Mouse (Mus musculus): ENCODE data around the gene Synj1. TPM values are rescaled to one million over a fixed set of nuclear protein-coding genes. Genes with fewer than 3 reads are reported as not detected.

Gene Synj1
- polyA plus RNA-seq, 1 experiment from 2014 or later: 19.8 TPM

DNA sequence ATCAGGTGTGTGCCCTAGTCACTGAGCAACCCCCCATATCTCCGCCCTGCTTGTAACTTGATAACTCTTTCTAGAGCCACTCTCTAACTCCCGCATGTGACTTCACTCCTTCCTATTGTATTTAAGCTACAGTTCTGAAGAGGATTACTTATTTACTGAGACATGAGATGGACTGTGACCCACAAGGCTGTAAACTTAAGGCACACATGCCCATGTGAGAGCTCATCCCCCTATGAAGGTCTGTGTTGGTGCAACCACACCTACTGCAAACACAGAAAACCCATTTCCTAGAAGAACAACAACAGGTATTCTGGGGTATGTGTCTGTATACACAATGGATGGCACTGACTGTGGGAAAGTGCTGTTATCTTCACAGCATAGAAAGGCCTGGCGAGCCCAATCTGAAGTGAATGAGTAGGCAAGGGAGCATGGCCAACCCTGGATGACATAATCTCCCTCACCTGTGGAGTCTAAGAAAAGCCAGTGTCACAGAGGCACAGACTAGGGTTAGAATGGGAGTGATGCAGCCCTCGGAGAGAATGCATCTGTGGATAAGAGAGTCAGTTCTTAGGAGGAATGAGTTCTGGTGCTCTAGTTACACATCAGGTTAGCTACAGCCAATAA, 6.1 kb downstream of the Synj1 start:
- WGBS (ENCODE audit: insufficient replicate concordance): 73% methylated on average over 4 of the region's 4 CpGs
- Histone ChIP-seq H3K4me1 (peaks cover 38% of the 10 kb centered on the region), H3K4me3 (no peak overlapping the region)

DNA sequence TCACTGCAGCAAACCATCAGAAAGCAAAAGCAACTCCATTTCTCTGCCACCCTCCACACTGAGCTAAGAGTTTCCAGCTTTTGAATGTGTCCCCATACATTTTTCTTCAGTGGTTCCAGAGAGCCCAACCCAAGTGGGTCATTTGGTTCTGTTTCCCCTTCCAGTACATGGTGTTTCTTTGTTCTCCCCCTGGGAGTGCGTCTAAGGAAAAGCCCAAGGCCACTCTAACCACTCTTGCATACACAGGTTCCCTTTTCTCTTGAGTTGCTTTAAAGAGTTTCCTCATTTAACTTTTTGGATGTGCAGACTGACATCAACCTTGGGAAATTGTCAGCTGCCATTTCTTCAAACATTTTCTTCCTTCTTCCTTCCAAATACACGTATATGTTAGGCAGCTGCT, 10.0 kb downstream of the Synj1 start:
- Histone ChIP-seq H3K4me1 (peaks cover 29% of the 10 kb centered on the region), H3K9ac (no peak overlapping the region), H3K9me3 (replicated peaks) (no peaks in the 10 kb centered on the region), H3K36me3 (peaks cover 14% of the 10 kb centered on the region), H3K27ac (no peak overlapping the region), H3K4me2 (no peak overlapping the region), H3K27me3 (replicated peaks) (no peaks in the 10 kb centered on the region), H3K4me3 (no peak overlapping the region)
- WGBS (ENCODE audit: insufficient replicate concordance): 52% methylated on average over 2 of the region's 2 CpGs
- no peak for ATAC-seq

More for the DNA sequence above, 6.1 kb downstream of the Synj1 start:
- Histone ChIP-seq H3K27ac (no peak overlapping the region), H3K36me3 (peaks cover 20% of the 10 kb centered on the region), H3K9ac (no peak overlapping the region), H3K27me3 (replicated peaks) (no peaks in the 10 kb centered on the region), H3K4me2 (no peak overlapping the region), H3K9me3 (replicated peaks) (no peaks in the 10 kb centered on the region)
- peak; percentile 16; the same call in 1 of the 2 replicates for ATAC-seq

DNA sequence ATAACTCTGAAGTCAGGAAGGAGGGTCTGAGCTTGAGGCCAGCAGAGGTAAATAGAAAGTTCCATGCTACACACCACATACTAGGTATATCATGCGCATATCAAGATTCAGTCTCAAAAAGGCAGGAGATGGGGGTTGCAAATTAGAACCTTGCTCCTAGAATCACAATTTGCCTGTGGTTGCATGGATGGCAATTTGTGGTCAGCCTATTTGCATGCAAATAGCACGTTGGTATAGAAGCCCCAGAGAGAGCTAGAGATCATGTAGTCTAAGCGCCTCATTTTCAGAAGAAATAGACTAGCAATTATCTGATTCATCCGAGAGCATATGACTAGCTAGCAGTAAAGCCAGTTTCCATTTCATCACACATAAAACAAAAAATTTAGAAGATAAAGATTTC, 11.3 kb downstream of the Synj1 start:
- no peak for ATAC-seq
- Histone ChIP-seq H3K4me1 (peaks cover 29% of the 10 kb centered on the region), H3K9me3 (replicated peaks) (no peaks in the 10 kb centered on the region), H3K9ac (no peak overlapping the region), H3K4me3 (no peak overlapping the region), H3K4me2 (no peak overlapping the region), H3K27ac (no peak overlapping the region), H3K36me3 (peaks cover 10% of the 10 kb centered on the region), H3K27me3 (replicated peaks) (no peaks in the 10 kb centered on the region)
- 77% methylated on average over 4 of the region's 4 CpGs for WGBS (ENCODE audit: insufficient replicate concordance)

DNA sequence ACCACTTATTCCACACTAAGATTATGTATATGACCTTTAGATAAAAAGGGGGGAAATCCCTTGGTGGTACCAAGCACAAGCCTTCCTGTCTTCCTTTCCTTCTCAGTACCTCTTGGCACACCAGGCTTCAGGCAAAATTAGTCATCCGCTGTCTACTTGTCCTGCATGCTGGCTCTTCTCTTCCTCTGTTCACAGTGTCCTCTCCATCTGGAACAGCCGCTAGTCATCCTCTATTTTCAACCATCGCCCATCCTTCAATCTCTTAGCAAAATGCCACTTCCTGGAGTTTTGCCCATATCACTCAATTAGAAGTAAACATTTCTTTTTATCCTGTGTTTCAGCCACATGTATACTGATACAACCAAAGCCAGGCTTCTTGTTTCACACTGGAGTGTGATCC, 13.3 kb downstream of the Synj1 start:
- Histone ChIP-seq H3K36me3 (peaks cover 8% of the 10 kb centered on the region), H3K4me1 (peaks cover 35% of the 10 kb centered on the region), H3K4me2 (no peak overlapping the region), H3K27me3 (replicated peaks) (no peaks in the 10 kb centered on the region), H3K27ac (0 out of 2 replicates have a peak overlapping the region, but pooled peaks have one; percentile 20), H3K4me3 (no peak overlapping the region), H3K9me3 (replicated peaks) (no peaks in the 10 kb centered on the region), H3K9ac (no peak overlapping the region)
- 84% methylated on average over 3 of the region's 3 CpGs for WGBS (ENCODE audit: insufficient replicate concordance)
- ATAC-seq: no peak

DNA sequence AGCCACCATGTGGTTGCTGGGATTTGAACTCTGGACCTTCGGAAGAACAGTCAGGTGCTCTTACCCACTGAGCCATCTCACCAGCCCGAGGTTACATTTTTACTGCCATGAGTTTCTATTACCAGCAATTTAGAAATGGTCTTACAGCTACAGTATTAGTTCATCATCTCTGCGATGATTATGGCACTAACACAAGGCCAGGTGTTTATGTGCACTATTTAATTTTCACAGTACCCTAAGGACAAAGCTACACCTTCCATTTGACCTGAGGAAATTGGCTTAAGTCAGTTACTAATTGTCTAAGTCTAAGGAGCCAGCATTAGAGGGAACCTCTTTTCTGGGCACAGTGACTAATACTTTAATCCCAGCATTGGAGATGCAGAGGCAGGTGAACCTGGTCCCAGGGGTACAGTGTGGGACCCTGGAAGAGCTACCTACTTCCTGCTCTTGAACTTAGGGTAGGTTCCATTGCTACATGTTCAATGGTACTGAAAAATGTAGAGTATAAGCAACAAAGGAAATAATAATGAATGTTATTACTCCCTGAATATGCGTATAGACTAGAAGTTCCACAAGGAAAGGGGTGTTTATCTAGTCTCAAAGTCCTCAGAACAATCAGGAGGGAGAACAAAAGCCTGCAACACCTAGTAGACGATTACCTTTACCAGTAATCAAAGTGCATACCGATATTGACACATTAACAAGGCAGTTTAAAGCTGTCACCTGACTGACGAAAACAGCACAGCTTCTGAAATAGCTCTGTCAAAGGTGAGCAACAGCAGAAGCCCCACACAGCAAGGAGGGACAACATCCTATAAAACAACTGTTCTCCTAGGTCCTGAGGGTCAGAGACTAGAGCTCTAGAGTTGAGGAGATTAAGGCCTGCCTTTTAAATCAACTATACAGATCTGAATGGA, 14.5 kb downstream of the Synj1 start:
- Histone ChIP-seq H3K9me3 (replicated peaks) (no peaks in the 10 kb centered on the region), H3K4me2 (no peak overlapping the region), H3K27me3 (replicated peaks) (no peaks in the 10 kb centered on the region), H3K4me1 (peaks cover 38% of the 10 kb centered on the region), H3K27ac (no peak overlapping the region), H3K9ac (no peak overlapping the region), H3K36me3 (peaks cover 16% of the 10 kb centered on the region), H3K4me3 (no peak overlapping the region)
- no peak for ATAC-seq
- WGBS (ENCODE audit: insufficient replicate concordance): 78% methylated on average over 7 of the region's 7 CpGs

DNA sequence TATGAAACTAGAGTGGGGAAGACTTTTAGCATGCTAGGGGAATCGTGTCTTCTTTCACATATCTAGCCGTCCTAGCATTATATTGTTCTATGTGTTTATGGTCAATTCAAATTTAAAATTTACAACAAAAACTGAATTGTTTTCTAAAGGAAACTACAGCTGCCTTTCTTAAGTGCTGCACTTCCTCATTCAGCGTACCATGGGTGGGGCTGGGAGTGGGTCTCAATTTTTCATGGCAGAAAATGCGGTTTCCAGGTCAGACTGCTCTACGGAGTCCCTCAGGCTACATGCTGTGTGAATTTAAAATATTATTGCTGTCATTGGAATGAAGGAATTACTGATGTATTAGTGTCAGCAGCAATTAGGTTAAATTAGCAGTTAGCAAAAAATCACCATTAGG, 15.6 kb downstream of the Synj1 start:
- Histone ChIP-seq H3K4me3 (0 out of 2 replicates have a peak overlapping the region, but pooled peaks have one; percentile 7), H3K27ac (peak overlapping the region; percentile 76), H3K36me3 (peaks cover 26% of the 10 kb centered on the region), H3K4me2 (peak overlapping the region; percentile 54), H3K9me3 (replicated peaks) (no peaks in the 10 kb centered on the region), H3K27me3 (replicated peaks) (no peaks in the 10 kb centered on the region), H3K4me1 (peaks cover 44% of the 10 kb centered on the region), H3K9ac (0 out of 2 replicates have a peak overlapping the region, but pooled peaks have one; percentile 33)
- 0 out of 2 replicates have a peak, but pooled peaks have one; percentile 61 for ATAC-seq
- WGBS (ENCODE audit: insufficient replicate concordance): 31% methylated on average over 5 of the region's 5 CpGs

DNA sequence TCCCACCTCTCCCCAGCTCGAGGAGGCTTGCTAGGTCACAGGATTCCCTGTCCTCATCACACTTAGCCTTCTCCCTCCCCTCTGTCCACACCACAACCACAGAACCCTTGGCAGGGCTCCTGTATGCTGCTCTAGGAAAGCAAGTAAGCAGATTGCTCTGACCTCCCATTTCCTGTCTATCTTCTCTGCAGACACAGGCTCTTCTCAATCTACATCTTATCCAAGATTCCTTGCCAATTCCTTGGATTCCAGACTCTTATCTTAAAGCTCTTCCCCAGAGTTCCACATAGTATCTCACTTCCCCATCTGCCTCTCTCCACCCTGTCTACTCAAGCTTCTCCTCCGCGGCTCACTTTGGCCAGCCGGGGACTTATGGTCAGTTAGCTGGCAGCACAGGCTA, 16.1 kb downstream of the Synj1 start:
- Histone ChIP-seq H3K4me2 (peak overlapping the region; percentile 54), H3K9me3 (replicated peaks) (no peaks in the 10 kb centered on the region), H3K27ac (peak overlapping the region; percentile 76), H3K4me3 (no peak overlapping the region), H3K4me1 (peaks cover 48% of the 10 kb centered on the region), H3K27me3 (replicated peaks) (no peaks in the 10 kb centered on the region), H3K9ac (peak overlapping the region; percentile 33; the same call in 1 of the 2 replicates), H3K36me3 (peaks cover 31% of the 10 kb centered on the region)
- ATAC-seq: peak; percentile 69
- 9% methylated on average over 4 of the region's 4 CpGs for WGBS (ENCODE audit: insufficient replicate concordance)

DNA sequence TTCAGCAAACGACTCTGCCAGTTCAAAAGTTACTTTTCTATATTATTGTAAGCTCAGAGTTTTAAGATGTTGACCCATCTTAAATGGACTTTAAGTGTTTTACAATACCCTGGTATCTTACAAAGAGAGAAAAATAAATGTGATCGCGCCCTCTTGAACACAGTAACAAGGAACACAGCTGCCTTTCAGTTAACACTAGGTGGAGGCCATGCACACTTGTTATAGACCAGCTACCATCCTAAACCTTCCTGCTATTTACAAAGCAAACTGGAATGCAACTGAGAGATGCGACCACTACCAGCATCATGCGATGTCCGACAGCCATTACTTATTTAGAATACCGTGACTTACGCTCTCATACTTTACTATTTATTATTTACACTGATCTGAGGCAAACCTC, 21.9 kb downstream of the Synj1 start:
- Histone ChIP-seq H3K27ac (peak overlapping the region; percentile 94), H3K36me3 (peaks cover 51% of the 10 kb centered on the region), H3K9me3 (replicated peaks) (no peaks in the 10 kb centered on the region), H3K4me1 (peaks cover 32% of the 10 kb centered on the region), H3K4me3 (peak overlapping the region; percentile 46), H3K4me2 (peak overlapping the region; percentile 68), H3K9ac (peak overlapping the region; percentile 64), H3K27me3 (replicated peaks) (no peaks in the 10 kb centered on the region)
- WGBS (ENCODE audit: insufficient replicate concordance): 84% methylated on average over 8 of the region's 8 CpGs
- peak; percentile 38; the same call in 1 of the 2 replicates for ATAC-seq

DNA sequence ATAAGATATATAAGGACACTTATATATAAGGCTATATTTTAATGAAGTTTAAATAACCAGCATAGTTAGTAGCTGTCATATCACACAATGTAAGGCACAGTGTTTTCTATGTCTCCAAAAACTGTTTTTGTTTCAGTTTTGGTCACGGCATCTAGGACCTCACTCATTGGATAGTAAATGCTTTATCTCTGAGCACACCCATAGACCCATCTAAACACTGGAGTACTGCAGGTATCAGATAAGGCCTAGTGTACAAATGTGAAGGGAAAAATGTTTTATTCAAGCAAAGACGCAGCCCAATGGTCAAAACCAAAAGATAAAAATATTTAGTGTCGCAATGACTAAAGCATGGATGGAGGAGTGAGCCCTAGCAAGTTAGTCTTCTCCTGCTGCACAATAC, 22.4 kb downstream of the Synj1 start:
- no peaks in the 10 kb centered on the region for H3K9me3 ChIP-seq (replicated peaks)
- H3K4me1 ChIP-seq: peaks cover 30% of the 10 kb centered on the region
- H3K27ac ChIP-seq: peak overlapping the region; percentile 94
- H3K27me3 ChIP-seq (replicated peaks): no peaks in the 10 kb centered on the region
- 25% methylated on average over 3 of the region's 3 CpGs for WGBS (ENCODE audit: insufficient replicate concordance)
- peak overlapping the region; percentile 46 for H3K4me3 ChIP-seq
- ATAC-seq: peak; percentile 99
- H3K9ac ChIP-seq: peak overlapping the region; percentile 67
- H3K36me3 ChIP-seq: peaks cover 51% of the 10 kb centered on the region
- H3K4me2 ChIP-seq: peak overlapping the region; percentile 68

DNA sequence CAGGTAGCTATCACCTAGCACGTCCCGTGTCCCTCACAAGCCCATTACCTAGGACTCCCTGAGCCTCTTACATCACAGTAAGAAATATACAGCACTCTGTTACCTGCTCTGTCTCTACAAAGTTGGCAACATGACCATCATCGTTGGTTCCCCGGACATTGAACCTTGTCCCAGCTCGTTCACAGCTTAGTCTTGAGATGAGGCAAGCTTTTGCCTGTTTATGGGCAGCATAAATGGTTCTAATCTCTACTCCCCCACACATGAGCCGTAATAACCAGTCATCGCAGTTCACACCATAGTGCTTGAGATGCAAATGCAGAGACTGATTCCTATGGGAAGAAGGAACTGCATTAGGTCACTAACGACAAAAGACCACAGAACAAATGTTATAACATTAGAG, 23.1 kb downstream of the Synj1 start:
- Histone ChIP-seq H3K9me3 (replicated peaks) (no peaks in the 10 kb centered on the region), H3K27ac (peak overlapping the region; percentile 94), H3K27me3 (replicated peaks) (no peaks in the 10 kb centered on the region), H3K9ac (peak overlapping the region; percentile 67), H3K4me2 (peak overlapping the region; percentile 68), H3K4me3 (peak overlapping the region; percentile 46), H3K4me1 (peaks cover 30% of the 10 kb centered on the region), H3K36me3 (peaks cover 52% of the 10 kb centered on the region)
- peak; percentile 53 for ATAC-seq
- 78% methylated on average over 8 of the region's 8 CpGs for WGBS (ENCODE audit: insufficient replicate concordance)

DNA sequence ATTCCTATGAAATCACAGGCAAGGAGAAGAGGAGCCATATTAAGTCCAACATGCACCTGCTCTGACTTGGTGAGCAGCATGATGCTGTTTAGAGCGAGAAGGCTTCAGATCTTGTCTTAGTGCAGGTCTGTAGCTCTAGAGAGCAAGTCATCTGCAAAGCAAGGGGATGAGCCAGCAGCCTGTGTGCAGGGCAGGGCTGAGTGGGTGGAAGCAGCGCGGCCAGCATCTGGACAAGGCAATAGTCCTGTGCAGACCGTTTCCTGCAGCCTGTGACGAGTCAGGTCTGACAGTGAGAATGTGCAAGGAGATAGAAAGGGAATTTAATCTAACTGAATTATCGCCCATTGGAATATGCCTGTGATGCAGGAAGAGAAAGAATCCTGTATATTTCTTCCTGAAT, 40.1 kb downstream of the Synj1 start:
- Histone ChIP-seq H3K9ac (no peak overlapping the region), H3K36me3 (peaks cover 76% of the 10 kb centered on the region), H3K4me1 (peaks cover 10% of the 10 kb centered on the region), H3K27me3 (replicated peaks) (no peaks in the 10 kb centered on the region), H3K9me3 (replicated peaks) (no peaks in the 10 kb centered on the region), H3K27ac (no peak overlapping the region), H3K4me2 (no peak overlapping the region), H3K4me3 (no peak overlapping the region)
- ATAC-seq: no peak
- WGBS (ENCODE audit: insufficient replicate concordance): 91% methylated on average over 6 of the region's 6 CpGs

DNA sequence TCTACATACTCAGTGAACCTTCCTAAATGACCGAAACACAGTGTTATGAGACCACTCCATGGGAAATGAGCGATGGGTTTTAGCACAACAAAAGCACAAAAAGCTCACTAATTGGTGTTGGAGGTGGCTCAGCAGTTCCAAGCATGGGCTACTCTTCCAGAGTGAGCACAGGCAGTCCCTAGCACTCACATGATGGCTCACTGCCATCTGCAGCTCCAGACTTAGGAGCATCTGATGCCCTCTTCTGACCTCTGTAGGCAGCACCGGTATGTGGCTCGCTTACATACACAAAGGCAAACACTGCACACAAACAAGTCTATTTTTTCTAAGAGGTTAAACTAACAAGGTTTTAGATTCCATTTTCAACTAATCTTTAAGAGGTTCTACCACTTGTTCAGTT, 44.9 kb downstream of the Synj1 start:
- no peak for ATAC-seq
- H3K4me1 ChIP-seq: peaks cover 41% of the 10 kb centered on the region
- no peak overlapping the region for H3K9ac ChIP-seq
- peaks cover 84% of the 10 kb centered on the region for H3K36me3 ChIP-seq
- H3K27me3 ChIP-seq (replicated peaks): no peaks in the 10 kb centered on the region
- H3K27ac ChIP-seq: no peak overlapping the region
- no peak overlapping the region for H3K4me3 ChIP-seq
- 81% methylated on average over 4 of the region's 4 CpGs for WGBS (ENCODE audit: insufficient replicate concordance)
- H3K9me3 ChIP-seq (replicated peaks): no peaks in the 10 kb centered on the region
- no peak overlapping the region for H3K4me2 ChIP-seq
